Mouse (Mus musculus): Measurements from ENCODE around the gene Efemp1. TPM values are rescaled to one million over a fixed set of nuclear protein-coding genes. Genes with fewer than 3 reads are reported as not detected.

Efemp1 gene
- total RNA-seq (2021) = 1 to 10 TPM; 7.8 to 8.6 TPM

GRCm38 (mm10) chr11:28853102-28853800 lies at the start of gene Efemp1:
Efemp1 (plus strand) TSS chr11:28853204.
- intact Hi-C loops (cut with DNase I) = no loop called here
- DNase-seq (ENCODE audit: low spot score in 2 of 2) = peak; percentile 20 to 35

GRCm38 (mm10) chr11:28808685-28809084 lies 44.3 kb upstream of the Efemp1 start:
- intact Hi-C loops (cut with DNase I) = loop anchor here (5.0 kb wide), 1 partner anchor 234 kb away; no protein-coding TSS in a partner anchor
- no peak for DNase-seq (ENCODE audit: low spot score in 2 of 2)

GRCm38 (mm10) chr11:28811874-28812273 lies 41.1 kb upstream of the Efemp1 start:
- intact Hi-C loops (cut with DNase I) = loop anchor here (5.0 kb wide), 1 partner anchor 200 kb away; no protein-coding TSS in a partner anchor
- no peak for DNase-seq (ENCODE audit: low spot score in 2 of 2)

GRCm38 (mm10) chr11:28812564-28812963 lies 40.4 kb upstream of the Efemp1 start:
- no peak for DNase-seq (ENCODE audit: low spot score in 2 of 2)
- intact Hi-C loops (cut with DNase I) = loop anchor here (5.0 kb wide), 1 partner anchor 200 kb away; no protein-coding TSS in a partner anchor

GRCm38 (mm10) chr11:28817405-28817804 lies 35.6 kb upstream of the Efemp1 start:
- intact Hi-C loops (cut with DNase I) = no loop called here
- no peak for DNase-seq (ENCODE audit: low spot score in 2 of 2)

- DNase-seq (ENCODE audit: low spot score in 2 of 2) = no peak
- intact Hi-C loops (cut with DNase I) = no loop called here
Measured at GRCm38 (mm10) chr11:28826950-28827349, 26.1 kb upstream of the Efemp1 start.

- intact Hi-C loops (cut with DNase I) = no loop called here
- DNase-seq (ENCODE audit: low spot score in 2 of 2) = no peak
Measured at GRCm38 (mm10) chr11:28833809-28834208, 19.2 kb upstream of the Efemp1 start.

GRCm38 (mm10) chr11:28835141-28835540 lies 17.9 kb upstream of the Efemp1 start:
- no peak for DNase-seq (ENCODE audit: low spot score in 2 of 2)
- intact Hi-C loops (cut with DNase I) = no loop called here

GRCm38 (mm10) chr11:28849841-28850240 lies 3.2 kb upstream of the Efemp1 start:
- intact Hi-C loops (cut with DNase I) = no loop called here
- DNase-seq (ENCODE audit: low spot score in 2 of 2) = no peak

GRCm38 (mm10) chr11:28851645-28852044 lies 1.4 kb upstream of the Efemp1 start:
- DNase-seq (ENCODE audit: low spot score in 2 of 2) = no peak
- intact Hi-C loops (cut with DNase I) = no loop called here

- intact Hi-C loops (cut with DNase I) = no loop called here
- no peak for DNase-seq (ENCODE audit: low spot score in 2 of 2)
Measured at GRCm38 (mm10) chr11:28852361-28852919, 564 bp upstream of the Efemp1 start.

- intact Hi-C loops (cut with DNase I) = no loop called here
- no peak for DNase-seq (ENCODE audit: low spot score in 2 of 2)
Measured at GRCm38 (mm10) chr11:28859125-28859524, 6.1 kb downstream of the Efemp1 start.

- no peak for DNase-seq (ENCODE audit: low spot score in 2 of 2)
- intact Hi-C loops (cut with DNase I) = no loop called here
Measured at GRCm38 (mm10) chr11:28869129-28869528, 16.1 kb downstream of the Efemp1 start.

GRCm38 (mm10) chr11:28881381-28881976 lies 28.5 kb downstream of the Efemp1 start:
- no peak for DNase-seq (ENCODE audit: low spot score in 2 of 2)
- intact Hi-C loops (cut with DNase I) = no loop called here

- DNase-seq (ENCODE audit: low spot score in 2 of 2) = no peak
- intact Hi-C loops (cut with DNase I) = no loop called here
Measured at GRCm38 (mm10) chr11:28883106-28883505, 30.1 kb downstream of the Efemp1 start.

- no peak for DNase-seq (ENCODE audit: low spot score in 2 of 2)
- intact Hi-C loops (cut with DNase I) = no loop called here
Measured at GRCm38 (mm10) chr11:28889538-28889937, 36.5 kb downstream of the Efemp1 start.

GRCm38 (mm10) chr11:28891515-28891914 lies 38.5 kb downstream of the Efemp1 start:
- no peak for DNase-seq (ENCODE audit: low spot score in 2 of 2)

GRCm38 (mm10) chr11:28899420-28899819 lies 46.4 kb downstream of the Efemp1 start:
- DNase-seq (ENCODE audit: low spot score in 2 of 2) = no peak
- intact Hi-C loops (cut with DNase I) = no loop called here

More at GRCm38 (mm10) chr11:28891515-28891914, 38.5 kb downstream of the Efemp1 start:
- intact Hi-C loops (cut with DNase I) = no loop called here

- intact Hi-C loops (cut with DNase I) = no loop called here
- no peak for DNase-seq (ENCODE audit: low spot score in 2 of 2)
Measured at GRCm38 (mm10) chr11:28904596-28904995, 51.6 kb downstream of the Efemp1 start.

- intact Hi-C loops (cut with DNase I) = no loop called here
- DNase-seq (ENCODE audit: low spot score in 2 of 2) = no peak
Measured at GRCm38 (mm10) chr11:28906288-28906687, 53.3 kb downstream of the Efemp1 start.
